Mouse (Mus musculus) right cerebral cortex, adult 2 months (tissue): Measurements from ENCODE around the gene Atp6ap2.
"Not testable (repeated sequence)": the region's sequence is repeated elsewhere in the genome, so short reads cannot be mapped to it uniquely, and the experiment has no call there.

Experiments used
- DNase-seq, 2 experiments: peaks; one replicate each; pipeline ENCODE4 v3.0.0; 2021 to 2022; ENCODE audit warnings: low spot score in 2 of 2

Atp6ap2 gene

DNA sequence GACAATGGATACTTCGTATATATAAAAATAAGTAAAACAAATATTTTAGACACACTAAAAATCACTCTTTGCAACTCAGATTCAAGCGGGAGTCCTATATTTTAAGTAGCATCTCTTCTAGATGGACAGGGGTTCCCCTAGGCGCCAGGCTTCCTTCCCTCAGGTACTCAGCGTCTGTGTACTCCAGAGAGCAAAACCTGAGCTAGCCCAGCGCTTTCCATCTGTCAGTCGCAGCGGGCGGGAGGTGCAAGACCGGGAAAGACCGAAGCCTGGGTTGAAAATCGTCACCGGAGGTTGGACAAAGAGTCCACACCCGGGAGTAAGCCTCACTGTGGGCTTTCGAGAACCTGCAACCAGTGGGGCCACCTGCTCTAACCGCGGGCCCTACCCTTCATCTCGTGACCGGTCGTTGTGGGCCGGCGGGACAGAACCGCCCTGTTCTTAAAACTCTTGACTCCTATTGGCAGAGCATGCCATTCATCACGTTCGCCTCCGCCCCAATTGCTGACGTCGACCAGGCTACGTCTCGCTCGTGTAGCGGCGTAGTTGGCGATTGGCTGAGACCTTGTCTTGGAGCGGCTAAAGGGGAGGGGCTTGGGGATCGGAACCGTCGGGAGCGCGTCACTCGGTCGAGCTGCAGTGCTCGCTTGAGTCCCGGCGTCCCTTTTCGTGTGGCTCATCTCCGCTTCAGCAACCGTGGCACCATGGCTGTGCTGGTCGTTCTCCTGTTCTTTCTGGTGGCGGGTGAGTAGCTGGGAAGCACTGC is at the start of gene Atp6ap2:
TSS of gene Atp6ap2 (plus strand) at position 610 of the 766 bp plus-strand sequence.
- peak; percentile 92 to 94 for DNase-seq

DNA sequence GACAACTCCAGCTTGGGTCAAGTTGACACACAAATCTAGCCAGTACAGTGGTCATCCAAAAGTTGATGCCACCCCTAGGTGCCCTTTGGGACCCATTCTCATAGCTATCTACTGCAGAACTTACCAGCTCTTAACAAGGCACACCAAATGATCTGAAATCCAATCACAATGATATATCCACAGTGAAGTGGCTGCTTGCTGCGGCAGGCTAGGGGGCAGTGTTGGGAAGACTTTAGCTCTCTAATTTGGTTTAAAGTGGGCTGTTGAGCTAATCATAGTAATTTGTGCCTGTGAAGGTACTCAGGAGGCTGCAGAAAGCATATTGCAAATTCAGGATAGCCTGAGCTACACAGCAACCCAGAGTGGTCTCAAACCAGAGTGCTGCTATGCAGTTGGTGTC is 43.2 kb upstream of the Atp6ap2 start:
- DNase-seq, result no peak

DNA sequence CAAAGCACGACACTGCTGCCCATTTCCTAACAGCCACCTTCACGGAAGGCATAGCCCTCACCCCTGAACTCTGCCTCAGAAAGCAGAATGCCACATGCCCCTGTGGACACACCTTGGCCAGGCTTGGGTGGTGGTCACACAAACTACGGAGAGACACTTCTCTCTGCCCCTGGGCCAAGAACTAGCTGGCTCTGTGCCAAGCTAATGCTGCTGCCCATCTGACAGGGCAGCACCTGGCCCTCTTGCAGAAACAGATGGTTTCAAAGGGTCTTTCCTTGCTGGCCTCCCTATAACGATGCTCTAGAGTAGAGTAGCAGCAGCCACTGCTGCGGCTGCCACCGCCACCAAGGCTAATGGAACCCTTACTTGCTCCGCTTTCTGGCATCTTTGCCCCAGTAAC is 30.5 kb upstream of the Atp6ap2 start:
- DNase-seq, result no peak

DNA sequence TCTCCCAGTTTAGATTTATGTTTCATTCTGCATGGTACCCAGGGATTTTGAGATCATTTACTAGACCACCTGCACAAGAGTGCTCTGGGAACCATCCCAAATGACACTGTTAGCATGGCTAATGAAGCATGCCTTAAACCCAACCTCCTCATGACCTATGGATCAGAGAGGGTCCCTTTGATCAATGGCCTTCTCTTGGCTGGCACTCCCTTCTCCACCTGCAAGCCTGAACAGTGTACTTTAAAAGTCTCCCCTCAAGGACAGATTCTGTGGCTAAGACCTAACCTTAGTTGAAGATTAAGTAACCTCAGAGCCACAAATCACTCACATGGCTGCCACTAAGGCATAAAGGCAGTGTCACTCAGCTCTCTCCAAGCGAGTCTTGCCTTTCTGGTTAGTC is 16.2 kb upstream of the Atp6ap2 start:
- no peak for DNase-seq

DNA sequence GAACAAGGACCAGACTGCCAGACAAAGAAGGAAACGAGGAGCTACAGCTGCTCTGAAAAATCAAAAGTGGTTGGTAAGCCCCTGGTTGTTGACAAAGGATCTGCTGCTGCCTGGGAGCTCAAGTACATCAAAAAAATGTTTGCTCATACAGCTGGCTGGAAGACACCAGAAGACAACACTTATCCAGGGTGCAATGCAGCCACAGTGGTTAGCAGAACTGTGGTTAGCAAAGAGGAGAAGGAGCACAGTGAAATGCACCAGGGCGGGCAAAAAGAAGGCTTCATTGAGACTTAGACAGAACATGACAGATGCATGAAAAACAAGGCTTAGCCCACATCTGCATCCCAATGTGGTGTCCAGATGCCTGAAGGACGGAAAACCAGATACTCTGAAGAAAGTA is 9.7 kb upstream of the Atp6ap2 start:
- no peak for DNase-seq

DNA sequence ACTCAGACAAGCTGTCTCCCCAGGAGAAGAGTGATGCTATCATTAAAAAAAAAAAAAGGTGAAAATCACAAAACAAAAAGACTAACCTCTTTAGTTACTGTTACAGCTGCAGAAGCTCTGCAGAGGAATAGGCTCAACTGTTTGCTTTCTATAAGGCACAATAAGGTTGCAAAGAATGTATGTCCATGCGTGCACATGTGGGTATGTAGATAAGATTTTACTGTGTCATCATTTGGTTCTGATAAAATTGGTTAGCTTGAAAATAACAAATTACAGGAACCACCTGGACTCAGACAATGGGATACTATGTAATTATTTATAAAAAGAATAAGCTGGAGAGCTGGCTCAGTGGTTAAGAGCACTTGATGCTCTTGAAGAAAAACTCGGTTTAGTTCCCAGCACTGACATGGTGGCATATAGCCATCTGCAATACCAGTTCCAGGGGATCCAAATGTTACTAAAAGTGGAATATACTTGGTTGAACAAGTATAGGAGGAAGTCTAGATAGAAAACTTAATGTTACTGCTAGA is 9.2 kb upstream of the Atp6ap2 start:
- no peak for DNase-seq

DNA sequence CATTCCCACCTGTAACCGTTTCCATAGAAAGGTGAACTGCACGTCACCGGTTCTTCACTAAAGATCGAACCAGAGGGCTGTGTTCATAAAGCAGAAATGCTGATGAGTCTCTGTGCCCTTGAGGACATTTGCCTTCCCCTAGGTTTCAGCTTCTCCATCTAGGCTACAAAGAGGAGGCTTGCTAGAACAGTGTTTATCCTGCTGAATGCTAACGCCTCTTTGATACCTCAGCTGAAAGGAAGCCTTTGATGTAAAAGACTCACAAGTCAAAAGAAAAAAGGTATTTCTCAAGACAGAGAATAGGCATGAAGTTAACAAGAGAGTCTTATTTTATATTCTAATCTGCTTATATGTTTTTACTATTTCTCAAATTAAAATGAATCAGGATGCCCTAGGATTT is 4.3 kb upstream of the Atp6ap2 start:
- no peak for DNase-seq

DNA sequence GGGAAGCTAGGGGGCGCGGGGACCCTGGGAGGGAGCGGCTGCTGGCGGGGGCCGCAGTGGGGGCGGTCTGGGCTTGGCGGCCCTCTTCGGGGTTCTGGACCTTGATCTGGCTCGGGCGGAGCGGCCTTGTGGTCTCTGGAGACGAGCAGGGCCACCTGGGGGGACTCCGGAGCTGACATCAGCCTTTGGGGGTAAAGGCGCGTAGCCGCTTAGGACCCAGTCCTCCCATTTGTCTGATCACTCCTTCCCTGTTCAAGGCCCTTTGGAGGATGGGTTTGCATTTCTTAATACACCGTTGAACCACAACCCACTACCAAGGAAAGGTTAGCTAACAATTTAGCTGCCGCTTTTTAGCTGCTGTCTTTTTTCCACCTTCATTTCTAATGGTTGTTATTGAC is 356 bp downstream of the Atp6ap2 start:
- DNase-seq, result peak in 1 of 2 experiments; percentile 3

DNA sequence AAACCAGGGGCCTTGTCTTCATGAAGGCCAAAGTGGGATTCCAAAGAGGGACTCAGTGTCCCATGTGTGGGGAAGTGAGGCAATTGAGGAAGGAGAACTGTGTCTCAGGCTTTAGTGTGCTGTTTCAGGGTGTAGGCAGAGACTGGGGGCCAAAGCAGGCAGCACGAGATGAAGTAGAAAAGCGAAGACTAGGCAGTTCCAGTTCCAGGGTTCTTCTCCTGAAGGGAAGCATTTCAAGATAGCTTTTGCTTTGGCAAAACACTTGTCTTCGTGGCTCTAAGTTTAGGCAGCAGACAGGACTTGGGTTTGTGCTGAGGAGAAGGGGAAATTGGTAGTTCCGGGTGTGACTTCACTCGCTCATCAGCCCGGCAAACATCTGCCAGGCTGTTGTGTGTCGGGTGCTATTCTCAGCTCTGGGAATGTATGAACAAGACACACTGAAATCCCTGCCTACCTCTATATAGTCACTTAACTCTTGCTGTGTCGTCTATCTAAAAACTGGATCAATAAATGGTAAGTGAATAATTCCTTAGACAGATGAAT is 3.9 kb downstream of the Atp6ap2 start:
- peak in 1 of 2 experiments; percentile 11 for DNase-seq

DNA sequence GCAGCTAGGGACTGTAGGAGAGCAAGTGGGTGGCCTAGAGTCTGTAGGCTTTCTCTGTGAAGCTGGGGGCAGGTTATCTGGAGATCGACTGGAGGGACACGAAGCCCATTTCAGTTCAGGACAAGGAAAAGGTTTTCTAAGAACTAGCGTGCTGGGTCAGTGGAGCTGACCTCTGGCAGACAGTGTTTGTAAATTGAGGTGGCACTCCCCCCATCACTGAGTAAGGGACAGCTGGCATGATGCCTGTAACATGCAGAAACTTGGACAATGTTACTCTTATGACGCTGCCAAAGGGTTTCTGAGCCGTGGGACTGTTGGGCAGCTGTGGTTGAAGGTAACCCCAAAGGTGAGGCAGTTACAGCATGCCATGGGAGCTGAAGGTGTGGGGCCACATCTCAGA is 4.4 kb downstream of the Atp6ap2 start:
- DNase-seq, result no peak

DNA sequence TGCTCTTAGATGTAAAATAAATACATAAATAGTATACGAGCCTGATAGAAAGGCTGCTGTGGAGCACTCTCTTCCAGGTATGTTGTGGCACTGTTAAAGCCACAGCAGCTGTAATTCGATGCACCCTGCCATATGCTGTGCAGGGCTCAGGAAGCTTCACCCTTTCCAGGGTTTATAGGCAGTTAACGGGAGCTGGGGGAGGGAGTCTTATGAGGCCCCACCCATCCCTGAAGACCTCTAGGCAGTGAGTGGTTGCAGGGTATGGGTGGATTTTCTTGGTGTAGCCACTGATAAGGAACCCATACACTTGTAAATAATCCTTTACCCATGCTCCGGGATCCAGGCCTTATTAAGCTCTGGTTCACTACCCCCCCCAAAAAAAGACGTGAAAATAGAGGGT is 6.2 kb downstream of the Atp6ap2 start:
- no peak for DNase-seq

DNA sequence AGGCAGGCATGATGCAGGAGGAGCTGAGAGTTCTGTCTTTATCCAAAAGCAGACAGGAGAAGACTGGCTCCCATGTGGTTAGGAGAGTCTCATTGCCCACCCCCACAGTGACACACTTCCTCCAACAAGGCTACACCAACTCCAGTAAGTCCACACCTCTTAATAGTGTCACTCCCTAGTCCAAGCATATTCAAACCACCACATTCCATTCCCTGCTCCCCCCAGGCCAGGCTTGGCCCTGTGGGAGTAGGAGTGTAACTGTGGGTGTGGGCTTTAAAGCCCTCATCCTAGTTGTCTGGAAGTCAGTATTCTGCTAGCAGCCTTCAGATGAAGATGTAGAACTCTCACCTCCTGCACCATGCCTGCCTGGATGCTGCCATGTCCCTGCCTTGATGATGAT is 22.9 kb downstream of the Atp6ap2 start:
- DNase-seq, result not testable (repeated sequence)

DNA sequence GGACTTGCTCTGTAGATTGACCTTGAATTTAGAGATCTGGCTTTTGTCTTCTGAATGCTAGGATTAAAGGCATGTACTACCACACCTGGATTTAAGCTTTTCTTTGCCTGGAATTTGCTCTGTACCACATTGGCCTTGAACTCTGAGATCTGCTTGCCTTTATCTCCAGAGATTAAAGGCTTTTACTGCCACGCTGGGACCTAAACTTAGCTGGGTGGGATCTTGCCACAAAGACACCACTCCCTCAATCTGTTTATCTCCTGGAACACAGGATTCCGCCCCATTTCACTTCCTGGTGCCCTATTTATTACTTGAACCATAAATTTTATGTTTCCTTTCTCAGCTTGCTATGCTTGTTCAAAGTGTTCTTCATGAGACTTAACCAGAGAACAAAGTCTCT is 23.6 kb downstream of the Atp6ap2 start:
- no peak for DNase-seq

DNA sequence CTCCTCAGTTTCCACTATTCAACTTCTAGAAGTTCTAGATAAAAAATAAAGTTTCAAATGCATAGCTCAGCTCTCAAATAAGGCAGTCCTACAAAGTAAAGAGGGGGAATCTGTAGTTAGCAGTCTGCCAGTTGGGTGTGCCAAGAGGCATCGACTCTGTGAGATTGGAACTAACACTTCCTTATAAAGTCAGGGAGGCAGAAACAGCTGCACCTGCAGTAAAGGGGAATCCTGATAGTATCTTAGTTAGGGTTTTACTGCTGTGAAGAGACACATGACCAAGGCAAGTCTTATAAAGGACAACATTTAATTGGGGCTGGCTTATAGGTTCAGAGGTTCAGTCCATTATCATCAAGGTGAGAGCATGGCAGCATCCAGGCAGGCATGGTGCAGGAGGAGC is 24.8 kb downstream of the Atp6ap2 start:
- DNase-seq, result not testable (repeated sequence)

DNA sequence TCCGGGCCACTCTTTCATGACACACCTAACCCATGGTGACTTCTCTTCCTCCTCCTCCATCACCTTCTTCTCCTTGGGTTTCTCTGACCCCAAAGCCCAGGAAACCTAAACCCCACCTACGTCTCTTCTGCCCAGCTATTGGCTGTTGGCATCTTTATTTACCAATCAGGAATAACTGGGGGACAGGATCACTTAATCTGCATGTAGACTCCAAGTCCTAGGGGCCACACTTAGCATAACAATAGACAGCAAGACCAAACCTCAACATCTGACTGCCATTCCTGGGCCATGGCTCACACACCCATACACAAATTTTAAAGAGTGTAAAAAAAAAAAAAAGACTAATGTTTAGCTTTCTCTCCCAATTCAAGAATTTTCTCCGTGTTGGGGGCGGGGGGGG is 37.5 kb downstream of the Atp6ap2 start:
- DNase-seq, result no peak

DNA sequence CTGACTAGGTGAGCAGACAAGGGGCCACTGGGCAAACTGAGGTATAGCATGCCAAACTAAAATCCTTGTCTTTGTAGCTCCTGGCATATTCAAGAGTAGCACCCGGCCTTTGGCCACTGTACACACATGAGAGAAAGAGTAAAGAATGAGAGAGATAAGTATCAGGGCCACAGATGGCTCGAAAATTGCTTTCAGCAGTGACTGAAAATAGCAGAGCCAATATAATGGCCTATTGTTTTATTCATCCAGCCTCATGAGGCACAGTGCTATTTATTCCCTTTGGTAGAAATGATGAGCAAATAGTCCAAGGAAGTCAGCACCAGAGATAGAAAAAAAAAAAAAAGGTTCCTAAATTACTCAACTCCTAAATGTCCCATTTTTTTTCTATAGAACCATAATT is 57.4 kb downstream of the Atp6ap2 start:
- DNase-seq, result no peak

DNA sequence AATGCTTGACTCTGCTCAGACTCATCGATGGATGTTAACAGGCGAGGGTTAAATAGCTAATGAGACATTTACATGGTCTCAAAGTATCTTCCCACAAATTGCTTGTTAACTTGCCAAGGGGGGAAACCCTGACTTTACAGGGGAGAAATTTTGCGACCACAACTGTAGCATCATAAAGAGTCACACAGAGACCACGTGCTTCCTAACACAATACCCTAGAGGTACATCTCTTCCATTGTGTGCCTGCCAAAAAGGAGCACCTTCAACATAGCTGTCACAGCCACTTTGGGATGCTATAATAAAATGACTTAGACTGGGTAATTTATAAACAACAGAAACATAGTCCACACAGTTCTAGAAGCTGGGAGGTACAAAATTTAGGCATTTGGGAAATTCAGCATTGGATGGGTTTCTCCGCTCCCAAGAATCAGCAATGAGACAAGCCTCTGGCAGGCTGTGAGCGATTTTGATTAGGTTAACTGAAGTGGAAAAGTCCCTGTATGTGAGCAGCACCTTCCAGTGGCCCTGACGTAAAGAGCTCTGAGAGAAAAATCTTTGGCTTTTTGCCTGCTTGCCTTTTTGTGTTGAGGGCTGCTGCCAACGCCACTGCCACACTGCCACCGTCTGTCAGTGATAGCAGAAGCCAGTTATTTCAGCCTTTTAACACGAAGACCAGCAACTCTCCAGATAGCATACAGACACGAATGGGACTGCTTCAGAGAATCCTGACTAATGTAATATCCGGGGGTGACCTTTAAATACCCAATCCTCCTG is 58.1 kb downstream of the Atp6ap2 start:
- peak; percentile 10 to 18 for DNase-seq

DNA sequence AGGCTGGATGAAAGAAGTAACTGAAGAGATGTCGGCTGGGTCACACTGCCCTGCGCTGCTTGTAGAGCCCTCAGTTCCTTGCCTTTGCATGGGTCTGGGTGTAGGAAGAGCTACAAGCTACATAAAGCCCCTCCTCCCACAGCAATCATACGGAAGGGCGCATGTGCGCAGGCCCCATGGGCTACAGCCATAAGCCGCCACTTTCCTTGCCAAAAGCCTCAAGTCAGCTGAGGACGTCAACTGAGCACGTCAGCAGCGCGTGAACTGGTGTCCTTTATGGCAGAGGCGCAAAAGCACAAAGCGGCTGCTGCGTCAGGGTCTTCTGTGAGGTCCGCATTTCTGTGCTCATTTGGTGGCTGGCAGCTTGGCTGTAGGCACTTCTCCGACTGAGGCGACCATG is 64.3 kb downstream of the Atp6ap2 start:
- no peak for DNase-seq

DNA sequence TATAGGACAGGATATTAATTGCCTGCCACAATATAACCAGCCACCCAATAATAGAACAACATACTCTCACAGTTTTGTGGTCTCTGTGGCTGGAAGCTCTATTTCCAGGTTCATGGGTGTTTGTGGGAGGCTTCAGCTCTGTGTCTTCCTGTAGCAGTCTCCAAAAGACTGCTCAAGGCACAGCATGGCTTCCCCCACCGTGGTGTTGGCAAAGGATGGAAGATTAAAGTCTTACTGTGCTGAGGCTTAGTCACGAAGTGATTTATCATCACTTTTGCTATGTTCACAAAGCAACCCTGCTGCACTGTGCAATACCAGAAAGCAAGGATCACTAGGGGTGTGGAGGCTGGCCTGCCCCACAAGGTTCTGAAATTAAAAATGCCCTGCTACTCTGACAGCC is 66.3 kb downstream of the Atp6ap2 start:
- peak; percentile 13 to 18 for DNase-seq
